Mouse (Mus musculus): ENCODE measurements around the gene Sgcd.

- TF ChIP-seq POLR2A (IDR thresholded peaks at IDR 0.05; ENCODE audit: insufficient read length, low read depth) (no peak), MYOG (IDR thresholded peaks at IDR 0.05; ENCODE audit: control insufficient read depth in 1 of 3, insufficient read depth in 1 of 3, insufficient read length in 2 of 3, low read depth in 2 of 3) (no peak), USF1 (IDR thresholded peaks at IDR 0.05; ENCODE audit: low read depth) (no peak), TCF3 (IDR thresholded peaks at IDR 0.05; ENCODE audit: insufficient read length, low read depth) (no peak), MAX (IDR thresholded peaks at IDR 0.05; ENCODE audit: low read depth) (no peak), TCF12 (IDR thresholded peaks at IDR 0.05; ENCODE audit: insufficient read depth, poor library complexity, severe bottlenecking) (no peak)
Measured at GRCm38 (mm10) chr11:47174977-47175376, 813.8 kb downstream of the Sgcd start.
